In genomic region chr13:24760351-24760870, GRCm38 (mm10) we compare ENCODE assay signal across 9 mouse cellular contexts. TPM values are rescaled to one million over a fixed set of nuclear protein-coding genes. Genes with fewer than 3 reads are reported as not detected.
A peak's percentile ranks its signal among the peaks of the same experiment; 100 is the strongest.
DNase-seq lines count a peak whose midpoint lies in the region; ATAC-seq and TF ChIP-seq lines count a peak whose summit lies in the region.
"Had no signal": no experiment of that assay in that cellular context is flagged by ENCODE, and none has a peak within 500 bp of the region (broad histone marks: within the 10 kb centered on the region; RNA-seq: fewer than 3 reads in every experiment).

No protein-coding gene starts in this region.

- H3K36me3 ChIP-seq in erythroblast, embryonic 14.5 days (ENCODE audit: control insufficient read depth), result peaks cover 56% of the 10 kb centered on the region
- H3K36me3 ChIP-seq in heart, embryonic 15.5 days, result peaks cover 26% of the 10 kb centered on the region
- peaks cover 45% of the 10 kb centered on the region for H3K36me3 ChIP-seq in liver, embryonic 14.5 days (replicated peaks; ENCODE audit: control insufficient read depth, insufficient read depth, low read depth)

- TF ChIP-seq POLR2A in bone marrow, adult 2 months (IDR thresholded peaks at IDR 0.05; ENCODE audit: borderline replicate concordance, control insufficient read depth, low read depth, low read length), result no peak

- peak overlapping the region; percentile 92 for H3K9ac ChIP-seq in heart, embryonic 15.5 days
- H3K9ac ChIP-seq in liver, embryonic 14.5 days (replicated peaks), result peak overlapping the region; percentile 100

- H3K4me3 ChIP-seq in erythroblast, embryonic 14.5 days (replicated peaks), result peak overlapping the region; percentile 89
- H3K4me3 ChIP-seq in bone marrow, adult 2 months (replicated peaks; ENCODE audit: control insufficient read depth, low read depth, low read length), result peak overlapping the region; percentile 62
- peak overlapping the region; percentile 99 for H3K4me3 ChIP-seq in heart, embryonic 15.5 days
- peak overlapping the region; percentile 98 to 99 for H3K4me3 ChIP-seq in liver, embryonic 14.5 days (ENCODE audit: insufficient read depth in 1 of 2, low read depth in 2 of 2, low read length in 2 of 2)

- H3K27ac ChIP-seq in bone marrow, adult 2 months (ENCODE audit: control insufficient read depth, insufficient read depth, low read depth, low read length, poor library complexity), result no peak overlapping the region
- H3K27ac ChIP-seq in heart, embryonic 15.5 days, result peak overlapping the region; percentile 97
- no peak overlapping the region; the same call in 1 of the 2 replicates for H3K27ac ChIP-seq in liver, embryonic 14.5 days

- H3K27me3 ChIP-seq in erythroblast, embryonic 14.5 days (ENCODE audit: control insufficient read depth), result no peaks in the 10 kb centered on the region
- no peaks in the 10 kb centered on the region for H3K27me3 ChIP-seq in heart, embryonic 15.5 days
- H3K27me3 ChIP-seq in liver, embryonic 14.5 days (ENCODE audit: control insufficient read depth, insufficient read depth, low read length), result no peaks in the 10 kb centered on the region

- no peaks in the 10 kb centered on the region for H3K9me3 ChIP-seq in erythroblast, embryonic 14.5 days (ENCODE audit: control insufficient read depth, low read length)
- no peaks in the 10 kb centered on the region for H3K9me3 ChIP-seq in heart, embryonic 15.5 days (replicated peaks)
- H3K9me3 ChIP-seq in liver, embryonic 14.5 days (ENCODE audit: control insufficient read depth, low read length), result no peaks in the 10 kb centered on the region

- H3K4me2 ChIP-seq in heart, embryonic 15.5 days, result peak overlapping the region; percentile 76
- H3K4me2 ChIP-seq in liver, embryonic 14.5 days (ENCODE audit: low read depth), result peak overlapping the region; percentile 94

- H3K4me1 ChIP-seq in erythroblast, embryonic 14.5 days (ENCODE audit: control insufficient read depth), result peaks cover 46% of the 10 kb centered on the region
- H3K4me1 ChIP-seq in bone marrow, adult 2 months (ENCODE audit: control insufficient read depth, insufficient read depth, low read length), result peaks cover 1% of the 10 kb centered on the region
- H3K4me1 ChIP-seq in heart, embryonic 15.5 days (replicated peaks), result peaks cover 19% of the 10 kb centered on the region
- H3K4me1 ChIP-seq in liver, embryonic 14.5 days (replicated peaks; ENCODE audit: control insufficient read depth in 2 of 2, insufficient read depth in 2 of 2, low read length in 1 of 2), result peaks cover 14 to 20% of the 10 kb centered on the region in 2 experiments

- no peak for TF ChIP-seq CTCF in bone marrow, adult 2 months (IDR thresholded peaks at IDR 0.05; ENCODE audit: control insufficient read depth, insufficient read depth, low read length)
- TF ChIP-seq CTCF in liver, embryonic 14.5 days (IDR thresholded peaks at IDR 0.05; ENCODE audit: low read depth), result no peak

- TF ChIP-seq EP300 in liver, embryonic 14.5 days (IDR thresholded peaks at IDR 0.05; ENCODE audit: low read depth), result no peak

- 59% methylated on average over 5 of the region's 5 CpGs for WGBS in bone marrow, adult 2 months
- whole genome bisulfite sequencing in heart, embryonic 15.5 days, result 45% methylated on average over 5 of the region's 5 CpGs
- 63% methylated on average over 5 of the region's 5 CpGs for WGBS in liver, embryonic 14.5 days (ENCODE audit: insufficient replicate concordance)

- ATAC-seq in erythroblast, adult 5-6 weeks (replicated peaks; ENCODE audit: low FRiP score, poor library complexity, severe bottlenecking), result no peak
- ATAC-seq in heart, embryonic 15.5 days (replicated peaks; ENCODE audit: insufficient number of reproducible peaks, insufficient read depth, low FRiP score, low read depth), result no peak
- no peak for ATAC-seq in liver, embryonic 14.5 days (ENCODE audit: insufficient read depth)
- no peak for ATAC-seq in megakaryocyte-erythroid progenitor cell, adult 5-6 weeks (replicated peaks; ENCODE audit: low FRiP score, low TSS enrichment, poor library complexity, severe bottlenecking)

- DNase-seq in liver, embryonic 14.5 days (ENCODE audit: low read depth in 3 of 3, low spot score in 3 of 3), result no peak
- DNase-seq in urinary bladder, postnatal 4 days (ENCODE audit: low spot score in 2 of 2), result no peak
- no peak for DNase-seq in layer of hippocampus, adult 9-11 months

RNA-seq across cellular contexts. Expression of gene Gmnn, which starts 1.3 kb away (rescaled TPM):
- polyA plus RNA-seq in erythroblast, embryonic 14.5 days (2012), result 1.7 and 1.8 TPM in 2 replicates
- total RNA-seq in erythroblast, adult 5-6 weeks (2015; ENCODE audit: low replicate concordance), result 87.6 and 105 TPM in 2 replicates
- 108 and 135 TPM in 2 replicates for total RNA-seq in erythroblast, adult 5-6 weeks (2017; ENCODE audit: low replicate concordance)
- polyA plus RNA-seq in bone marrow, adult 2 months (2011; ENCODE audit: insufficient read depth, insufficient read length, low replicate concordance, missing spikeins), result 91.4 and 105 TPM in 2 replicates
- polyA plus RNA-seq in heart, embryonic 15.5 days (2015; fragmentation: Nextera tagmentation; extraction: Ambion mirVana), result 90.7 and 102 TPM in 2 replicates
- polyA plus RNA-seq in liver, embryonic 14.5 days (2012; rRNA removed), result 32.1 and 65.7 TPM in 2 replicates
- 149 and 153 TPM in 2 replicates for polyA plus RNA-seq in liver, embryonic 14.5 days (2014; fragmentation: Nextera tagmentation; extraction: Ambion mirVana)
- total RNA-seq in megakaryocyte-erythroid progenitor cell, adult 5-6 weeks (2014; fragmentation: Nextera tagmentation), result 156 and 206 TPM in 2 replicates
- 222 and 297 TPM in 2 replicates for total RNA-seq in megakaryocyte-erythroid progenitor cell, adult 5-6 weeks (2017)

RNA-seq across cellular contexts. Expression of gene Armh2, which starts 19.4 kb away (rescaled TPM):
- polyA plus RNA-seq in erythroblast, embryonic 14.5 days (2012), result not detected in 2 replicates
- total RNA-seq in erythroblast, adult 5-6 weeks (2015; ENCODE audit: low replicate concordance), result not detected in 2 replicates
- 2.0 TPM in 1 of 2 replicates, not detected in the other for total RNA-seq in erythroblast, adult 5-6 weeks (2017; ENCODE audit: low replicate concordance)
- not detected in 2 replicates for polyA plus RNA-seq in bone marrow, adult 2 months (2011; ENCODE audit: insufficient read depth, insufficient read length, low replicate concordance, missing spikeins)
- not detected in 2 replicates for polyA plus RNA-seq in heart, embryonic 15.5 days (2015; fragmentation: Nextera tagmentation; extraction: Ambion mirVana)
- not detected in 2 replicates for polyA plus RNA-seq in liver, embryonic 14.5 days (2012; rRNA removed)
- polyA plus RNA-seq in liver, embryonic 14.5 days (2014; fragmentation: Nextera tagmentation; extraction: Ambion mirVana), result not detected in 2 replicates
- total RNA-seq in megakaryocyte-erythroid progenitor cell, adult 5-6 weeks (2014; fragmentation: Nextera tagmentation), result not detected in 2 replicates
- 2.1 TPM in 1 of 2 replicates, not detected in the other for total RNA-seq in megakaryocyte-erythroid progenitor cell, adult 5-6 weeks (2017)
- total RNA-seq: left cerebral cortex, adult 8-10 months had no signal

RNA-seq across cellular contexts. Expression of gene BC005537, which starts 41.0 kb away (rescaled TPM):
- 5.3 and 6.0 TPM in 2 replicates for polyA plus RNA-seq in erythroblast, embryonic 14.5 days (2012)
- total RNA-seq in erythroblast, adult 5-6 weeks (2015; ENCODE audit: low replicate concordance), result 110 and 132 TPM in 2 replicates
- total RNA-seq in erythroblast, adult 5-6 weeks (2017; ENCODE audit: low replicate concordance), result 106 and 118 TPM in 2 replicates
- polyA plus RNA-seq in bone marrow, adult 2 months (2011; ENCODE audit: insufficient read depth, insufficient read length, low replicate concordance, missing spikeins), result 67.8 and 76.9 TPM in 2 replicates
- polyA plus RNA-seq in heart, embryonic 15.5 days (2015; fragmentation: Nextera tagmentation; extraction: Ambion mirVana), result 11.7 and 11.8 TPM in 2 replicates
- 17.4 and 33.5 TPM in 2 replicates for polyA plus RNA-seq in liver, embryonic 14.5 days (2012; rRNA removed)
- polyA plus RNA-seq in liver, embryonic 14.5 days (2014; fragmentation: Nextera tagmentation; extraction: Ambion mirVana), result 13.7 and 14.5 TPM in 2 replicates
- 91.9 and 121 TPM in 2 replicates for total RNA-seq in megakaryocyte-erythroid progenitor cell, adult 5-6 weeks (2014; fragmentation: Nextera tagmentation)
- 42.4 and 44.0 TPM in 2 replicates for total RNA-seq in megakaryocyte-erythroid progenitor cell, adult 5-6 weeks (2017)

Comparison
In these comparisons a context has a peak if more than half of its experiments do, and no peak if none do; other contexts are left out.
1. RNA of gene Gmnn, which starts 1.3 kb away (polyA plus RNA-seq): 32.1 to 153 TPM in liver, embryonic 14.5 days, 90.7 to 102 TPM in heart, embryonic 15.5 days and 91.4 to 105 TPM in bone marrow, adult 2 months; 1.7 to 1.8 TPM in erythroblast, embryonic 14.5 days; every median in the first group is over 10 times any median in the second.
2. Peak in every context shown above with its lines, with median percentiles within 50 percentile points of each other: H3K4me3 ChIP-seq.